Mouse (Mus musculus) neural tube, embryonic 15.5 days (tissue): ENCODE measurements around the gene Atpif1. TPM values are rescaled to one million over a fixed set of nuclear protein-coding genes. Genes with fewer than 3 reads are reported as not detected.

Experiments used
- ATAC-seq: fragments of 200-750 bp; cut with Nextera tagmentation; 2 replicates; pipeline ENCODE4 v1.8.0; 2017; ENCODE audit warnings: mild to moderate bottlenecking, moderate TSS enrichment, moderate library complexity; ENCODE audit not compliant: low FRiP score
- H3K27ac ChIP-seq: fragments of 300-500 bp; sonication (generic); replicated peaks from 2 replicates; pipeline ENCODE4 v1.5.1; 2015; ENCODE audit warnings: mild to moderate bottlenecking, inconsistent platforms
- H3K27me3 ChIP-seq: fragments of 300-500 bp; sonication (generic); replicated peaks from 2 replicates; pipeline ENCODE4 v1.6.1; 2015; ENCODE audit warnings: inconsistent platforms
- H3K36me3 ChIP-seq: fragments of 300-500 bp; sonication (generic); 2 replicates; pipeline ENCODE4 v1.6.1; 2015; ENCODE audit warnings: inconsistent platforms
- H3K4me1 ChIP-seq: fragments of 300-500 bp; sonication (generic); 2 replicates; pipeline ENCODE4 v1.6.1; 2015; ENCODE audit warnings: inconsistent platforms
- H3K4me2 ChIP-seq: fragments of 300-500 bp; sonication (generic); 2 replicates; pipeline ENCODE4 v1.6.1; 2015; ENCODE audit warnings: inconsistent platforms, mild to moderate bottlenecking, moderate library complexity
- H3K4me3 ChIP-seq: fragments of 300-500 bp; sonication (generic); replicated peaks from 2 replicates; pipeline ENCODE4 v1.5.1; 2015; ENCODE audit warnings: mild to moderate bottlenecking, inconsistent platforms
- H3K9ac ChIP-seq: fragments of 300-500 bp; sonication (generic); replicated peaks from 2 replicates; pipeline ENCODE4 v1.6.1; 2015; ENCODE audit warnings: mild to moderate bottlenecking, inconsistent platforms
- H3K9me3 ChIP-seq: fragments of 300-500 bp; sonication (generic); replicated peaks from 2 replicates; pipeline ENCODE4 v1.6.1; 2016; ENCODE audit warnings: inconsistent platforms
- WGBS: fragments of 180-500 bp; shearing (Covaris S2); methylation state at CpG from one replicate; pipeline ENCODE4 v1.1.7; 2015; ENCODE audit warnings: mixed read lengths; 5-methylcytosine and 5-hydroxymethylcytosine counted together
- polyA plus RNA-seq: library from polyadenylated mRNA; unstranded; fragments of >200 nt; fragmentation: Nextera tagmentation; extraction: Ambion mirVana; gene quantifications from 2 replicates; pipeline ENCODE4 v1.2.1, GENCODE M21; 2015

The Atpif1 gene
- polyA plus RNA-seq, 1 experiment from 2014 or later = 1,513 TPM

- no peaks in the 10 kb centered on the region for H3K27me3 ChIP-seq
- no peak overlapping the region for H3K4me3 ChIP-seq
- H3K4me1 ChIP-seq = no peaks in the 10 kb centered on the region
- WGBS = 14% methylated on average over 11 of the region's 11 CpGs
- H3K36me3 ChIP-seq = peaks cover 2% of the 10 kb centered on the region; the same call in 1 of the 2 replicates
- H3K4me2 ChIP-seq = no peak overlapping the region
- H3K9me3 ChIP-seq = no peaks in the 10 kb centered on the region
- no peak overlapping the region for H3K9ac ChIP-seq
- no peak overlapping the region for H3K27ac ChIP-seq
- ATAC-seq = no peak
Observed at GRCm38 (mm10) chr4:132524321-132524741, 9.1 kb downstream of the Atpif1 start.

DNA sequence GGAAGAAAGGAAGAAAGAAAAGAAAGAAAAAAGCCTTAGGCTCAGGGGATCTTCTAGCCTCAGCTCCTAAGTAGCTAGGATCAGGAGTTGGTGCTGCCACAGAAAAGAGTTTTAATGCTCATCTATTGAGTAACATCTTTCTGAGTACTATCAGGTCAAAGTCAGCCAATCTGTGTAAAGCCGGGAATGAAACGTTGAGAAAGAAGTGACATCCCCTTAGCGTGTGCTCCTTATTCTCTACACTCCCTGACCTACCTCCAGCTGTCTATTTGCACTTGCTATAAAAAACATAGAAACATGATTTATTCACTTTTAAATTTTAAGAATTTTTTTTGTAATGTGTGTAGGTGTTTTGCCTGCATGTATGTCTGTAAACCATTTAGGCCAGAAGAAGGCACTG lies 14.3 kb downstream of the Atpif1 start:
- H3K9me3 ChIP-seq = no peaks in the 10 kb centered on the region
- H3K4me2 ChIP-seq = no peak overlapping the region
- no peak overlapping the region for H3K9ac ChIP-seq
- no peak overlapping the region for H3K27ac ChIP-seq
- no peaks in the 10 kb centered on the region for H3K27me3 ChIP-seq
- peaks cover 16% of the 10 kb centered on the region for H3K4me1 ChIP-seq
- H3K4me3 ChIP-seq = no peak overlapping the region
- ATAC-seq = no peak
- H3K36me3 ChIP-seq = no peaks in the 10 kb centered on the region
- 94% methylated on average over 3 of the region's 3 CpGs for WGBS

- Histone ChIP-seq H3K36me3 (no peaks in the 10 kb centered on the region), H3K9me3 (no peaks in the 10 kb centered on the region), H3K4me3 (no peak overlapping the region), H3K27me3 (0 out of 2 replicates have a peak, but pooled peaks cover 3% of the 10 kb centered on the region), H3K27ac (no peak overlapping the region), H3K9ac (no peak overlapping the region), H3K4me2 (no peak overlapping the region), H3K4me1 (peaks cover 16% of the 10 kb centered on the region)
- WGBS = 57% methylated on average over 8 of the region's 8 CpGs
- ATAC-seq = no peak
Observed at GRCm38 (mm10) chr4:132518066-132518465, 15.4 kb downstream of the Atpif1 start.

DNA sequence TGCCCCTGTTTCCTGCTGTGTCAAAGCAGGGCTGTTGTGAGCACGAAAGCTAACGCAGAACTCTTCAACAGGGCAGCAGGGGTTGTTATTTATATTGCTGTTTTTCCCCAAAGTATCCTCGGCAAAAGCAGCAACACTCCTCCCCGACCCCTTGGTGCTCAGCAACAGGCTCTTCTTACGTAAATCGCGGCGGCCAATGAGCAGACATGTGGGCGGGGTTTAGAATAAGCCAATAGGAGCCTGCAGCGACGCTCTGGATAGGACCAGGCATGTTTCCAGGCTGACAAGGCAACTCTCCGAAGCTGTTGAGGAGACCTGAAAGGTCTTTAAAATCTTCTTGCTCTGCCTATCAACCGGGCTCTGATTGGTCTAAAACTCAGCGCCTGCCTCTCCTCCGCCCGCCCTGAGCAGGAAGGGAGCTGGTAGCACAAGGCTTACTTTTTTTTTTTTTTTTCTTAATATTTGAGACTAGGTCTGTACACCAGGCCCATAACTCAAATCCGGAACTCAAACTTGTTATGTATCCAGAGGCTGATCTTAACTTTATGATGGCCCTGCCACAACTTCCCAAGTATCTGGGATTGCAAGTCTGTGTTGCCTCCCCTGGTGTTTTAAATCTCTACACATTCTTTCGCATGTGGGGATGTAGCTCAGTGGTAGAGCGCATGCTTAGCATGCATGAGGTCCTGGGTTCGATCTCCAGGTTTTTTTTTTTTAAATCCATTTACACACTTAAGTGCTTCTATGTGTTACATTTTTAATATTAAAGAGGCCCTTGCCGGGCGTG lies 17.9 kb downstream of the Atpif1 start:
- WGBS = 22% methylated on average over 22 of the region's 22 CpGs
- H3K27ac ChIP-seq = peak overlapping the region; percentile 79
- H3K9me3 ChIP-seq = no peaks in the 10 kb centered on the region
- peaks cover 16% of the 10 kb centered on the region for H3K4me1 ChIP-seq
- ATAC-seq = peak; percentile 95
- H3K27me3 ChIP-seq = 0 out of 2 replicates have a peak, but pooled peaks cover 6% of the 10 kb centered on the region
- H3K4me3 ChIP-seq = peak overlapping the region; percentile 46
- H3K9ac ChIP-seq = peak overlapping the region; percentile 29
- peak overlapping the region; percentile 92 for H3K4me2 ChIP-seq
- H3K36me3 ChIP-seq = no peaks in the 10 kb centered on the region

DNA sequence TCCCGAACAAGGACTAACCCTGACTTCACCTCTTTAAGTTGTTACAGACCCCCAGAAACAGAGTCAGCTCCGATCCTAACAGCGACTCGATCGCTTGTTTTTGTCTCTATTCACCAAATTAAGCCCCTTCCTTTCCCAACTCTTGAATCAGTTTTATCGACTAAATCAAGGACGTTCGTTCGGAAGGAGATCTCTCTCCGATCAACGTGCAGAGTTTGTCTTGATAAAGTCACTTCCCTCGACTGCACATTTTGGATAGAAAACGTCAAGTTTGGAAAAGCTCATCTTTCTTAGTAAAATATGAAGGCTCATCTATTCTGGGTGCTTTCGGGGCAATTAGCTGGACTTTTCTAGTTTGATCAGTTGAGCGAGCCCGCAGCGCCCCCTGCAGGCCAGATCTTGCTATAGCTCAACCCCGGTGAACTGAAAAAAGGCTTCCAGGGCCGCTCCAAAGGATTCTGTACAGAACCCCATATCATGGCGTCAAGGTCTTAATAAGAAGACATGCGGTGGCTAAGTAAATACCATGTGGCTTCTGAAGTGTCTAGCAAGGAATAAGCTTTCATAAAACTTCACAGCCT lies 18.8 kb downstream of the Atpif1 start:
- WGBS = 2% methylated on average over 21 of the region's 21 CpGs
- peak overlapping the region; percentile 92 for H3K4me2 ChIP-seq
- no peaks in the 10 kb centered on the region for H3K9me3 ChIP-seq
- peaks cover 16% of the 10 kb centered on the region for H3K4me1 ChIP-seq
- peak; percentile 35; the same call in 1 of the 2 replicates for ATAC-seq
- H3K27me3 ChIP-seq = 0 out of 2 replicates have a peak, but pooled peaks cover 6% of the 10 kb centered on the region
- peak overlapping the region; percentile 46 for H3K4me3 ChIP-seq
- peak overlapping the region; percentile 29 for H3K9ac ChIP-seq
- H3K36me3 ChIP-seq = no peaks in the 10 kb centered on the region
- peak overlapping the region; percentile 79 for H3K27ac ChIP-seq

DNA sequence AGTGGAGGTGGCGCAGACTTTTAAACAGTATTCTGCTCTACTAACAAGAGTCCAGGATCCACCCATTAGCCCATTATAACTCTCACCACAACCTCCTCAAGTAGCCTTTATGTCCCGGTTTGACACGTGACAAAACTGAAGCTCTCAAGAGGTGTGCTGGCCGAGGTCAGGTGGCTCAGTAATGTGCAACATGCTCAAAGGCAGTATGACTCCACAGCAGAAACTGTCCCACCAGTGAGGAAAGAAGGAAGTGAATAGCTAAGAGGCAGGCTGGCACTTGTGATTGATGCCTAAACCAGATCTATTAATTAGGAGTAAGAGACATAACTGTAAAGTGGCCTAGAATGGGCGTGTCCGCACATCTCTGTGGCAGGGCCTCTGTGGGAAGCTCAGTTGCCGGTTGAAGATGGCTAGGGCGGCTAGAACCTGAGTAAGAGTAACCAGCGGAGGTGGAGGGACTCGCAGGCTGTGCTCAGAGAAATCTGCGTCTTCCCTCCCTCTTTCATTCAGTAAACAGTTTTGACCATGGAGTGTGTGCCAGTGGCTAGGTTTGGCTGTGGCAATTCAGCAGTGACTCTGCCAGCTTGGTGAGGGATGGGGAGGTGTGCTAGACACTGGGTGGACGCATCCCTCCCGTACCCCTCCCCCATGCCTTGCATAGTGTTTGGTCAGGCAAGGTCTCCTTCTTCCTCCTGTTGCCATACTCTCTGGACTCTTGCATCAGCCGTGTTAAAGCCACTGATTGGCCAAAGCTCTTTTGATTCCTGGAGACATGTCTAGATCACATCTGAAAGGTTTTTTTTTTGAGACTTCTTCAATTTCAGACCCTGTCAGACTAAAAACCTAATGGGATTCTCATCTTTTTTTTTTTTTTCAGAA lies 19.8 kb downstream of the Atpif1 start:
- peak overlapping the region; percentile 92 for H3K4me2 ChIP-seq
- 34% methylated on average over 14 of the region's 14 CpGs for WGBS
- ATAC-seq = no peak

GRCm38 (mm10) chr4:132512080-132512479 lies 21.4 kb downstream of the Atpif1 start:
- no peaks in the 10 kb centered on the region for H3K36me3 ChIP-seq
- H3K27me3 ChIP-seq = 0 out of 2 replicates have a peak, but pooled peaks cover 6% of the 10 kb centered on the region
- H3K27ac ChIP-seq = no peak overlapping the region
- H3K4me2 ChIP-seq = no peak overlapping the region
- 76% methylated on average over 3 of the region's 3 CpGs for WGBS
- H3K9ac ChIP-seq = no peak overlapping the region
- H3K4me1 ChIP-seq = peaks cover 27% of the 10 kb centered on the region
- ATAC-seq = no peak
- H3K9me3 ChIP-seq = no peaks in the 10 kb centered on the region
- no peak overlapping the region for H3K4me3 ChIP-seq

More for the DNA sequence above, 19.8 kb downstream of the Atpif1 start:
- Histone ChIP-seq H3K27ac (no peak overlapping the region), H3K9ac (no peak overlapping the region), H3K4me1 (peaks cover 25% of the 10 kb centered on the region), H3K36me3 (no peaks in the 10 kb centered on the region), H3K9me3 (no peaks in the 10 kb centered on the region), H3K27me3 (0 out of 2 replicates have a peak, but pooled peaks cover 6% of the 10 kb centered on the region), H3K4me3 (no peak overlapping the region)

GRCm38 (mm10) chr4:132510352-132510798 lies 23.1 kb downstream of the Atpif1 start, which contains the start of gene Sesn2:
Gene Sesn2, minus strand, starts transcription at chr4:132510501.
- H3K4me1 ChIP-seq = peaks cover 21% of the 10 kb centered on the region
- peak within 1 kb of the TSS; percentile 75 for H3K4me3 ChIP-seq
- H3K27ac ChIP-seq = peak within 1 kb of the TSS; percentile 79
- under 1% methylated on average over 32 of the region's 32 CpGs for WGBS
- peak within 1 kb of the TSS; percentile 90 for H3K4me2 ChIP-seq
- no peaks in the 10 kb centered on the region for H3K36me3 ChIP-seq
- 0 out of 2 replicates have a peak, but pooled peaks cover 6% of the 10 kb centered on the region for H3K27me3 ChIP-seq
- H3K9me3 ChIP-seq = no peaks in the 10 kb centered on the region
- peak within 1 kb of the TSS; percentile 74 for H3K9ac ChIP-seq
- peak; percentile 95 for ATAC-seq

DNA sequence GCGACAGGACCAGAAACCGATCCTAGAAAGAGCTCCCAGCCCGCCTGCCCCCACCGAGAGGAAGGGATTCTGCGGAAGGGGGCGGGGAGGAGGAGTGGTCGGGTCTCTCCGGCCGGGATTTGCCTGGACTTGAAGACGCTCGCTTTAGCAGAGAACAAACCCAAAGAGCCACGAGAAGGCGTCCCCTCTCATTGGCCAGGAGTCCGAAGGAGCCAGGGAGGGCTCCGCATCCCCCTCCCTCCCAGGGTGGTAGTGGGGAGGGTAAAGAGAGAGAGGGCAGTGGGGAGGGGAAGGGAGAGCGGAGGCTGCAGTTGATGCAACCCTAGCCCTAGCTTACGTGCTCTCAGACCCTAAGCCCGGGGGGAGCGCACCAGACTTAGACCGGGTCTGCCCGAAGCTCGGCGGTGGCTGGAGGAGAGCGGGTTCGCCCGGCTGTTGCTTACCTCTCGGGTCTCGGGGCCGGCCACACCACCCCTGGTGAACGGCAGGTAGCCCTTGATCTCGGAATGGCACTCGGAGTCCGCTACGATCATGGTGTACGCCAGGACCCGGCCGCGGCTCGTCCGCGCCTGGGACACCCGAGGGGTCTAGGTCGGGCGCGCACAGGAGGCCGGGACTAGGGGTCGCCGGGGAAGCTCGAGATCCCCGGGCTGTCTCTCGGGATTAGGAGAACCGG lies 23.7 kb downstream of the Atpif1 start:
- H3K27ac ChIP-seq = peak overlapping the region; percentile 79
- ATAC-seq = peak; percentile 77
- no peaks in the 10 kb centered on the region for H3K9me3 ChIP-seq

DNA sequence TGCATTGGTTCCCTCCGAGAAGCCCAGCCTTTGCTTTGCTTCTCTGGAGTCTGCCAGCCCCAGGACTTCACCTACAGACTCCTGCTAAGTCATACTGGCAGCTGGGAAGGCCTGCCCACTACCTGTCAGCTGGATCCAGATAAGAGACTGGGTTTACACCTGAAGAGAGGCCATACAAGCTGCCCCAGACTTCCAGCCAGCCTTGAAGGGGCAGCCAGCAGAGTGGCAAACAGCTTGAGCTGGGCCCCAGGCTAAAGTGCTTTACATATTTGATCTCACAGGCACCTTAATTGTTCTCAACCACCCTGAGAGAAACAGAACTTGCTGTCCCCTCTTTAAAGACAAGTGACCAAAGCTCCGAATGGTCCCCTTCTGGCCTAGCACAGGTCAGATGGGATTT lies 26.2 kb downstream of the Atpif1 start:
- no peak overlapping the region for H3K27ac ChIP-seq
- no peaks in the 10 kb centered on the region for H3K9me3 ChIP-seq
- H3K9ac ChIP-seq = no peak overlapping the region
- H3K4me1 ChIP-seq = peaks cover 10% of the 10 kb centered on the region
- H3K4me3 ChIP-seq = no peak overlapping the region
- no peak overlapping the region for H3K4me2 ChIP-seq
- ATAC-seq = no peak
- H3K36me3 ChIP-seq = no peaks in the 10 kb centered on the region
- WGBS = 52% methylated on average over 2 of the region's 2 CpGs
- 0 out of 2 replicates have a peak, but pooled peaks cover 2% of the 10 kb centered on the region for H3K27me3 ChIP-seq

More for the DNA sequence above, 23.7 kb downstream of the Atpif1 start:
- H3K27me3 ChIP-seq = 0 out of 2 replicates have a peak, but pooled peaks cover 6% of the 10 kb centered on the region
- peak overlapping the region; percentile 74 for H3K9ac ChIP-seq
- no peaks in the 10 kb centered on the region for H3K36me3 ChIP-seq
- peak overlapping the region; percentile 90 for H3K4me2 ChIP-seq
- peak overlapping the region; percentile 75 for H3K4me3 ChIP-seq
- under 1% methylated on average over 51 of the region's 52 CpGs for WGBS
- H3K4me1 ChIP-seq = peaks cover 17% of the 10 kb centered on the region
